Comparison of ENCODE assay signal across 8 mouse cellular contexts in the genomic region with DNA sequence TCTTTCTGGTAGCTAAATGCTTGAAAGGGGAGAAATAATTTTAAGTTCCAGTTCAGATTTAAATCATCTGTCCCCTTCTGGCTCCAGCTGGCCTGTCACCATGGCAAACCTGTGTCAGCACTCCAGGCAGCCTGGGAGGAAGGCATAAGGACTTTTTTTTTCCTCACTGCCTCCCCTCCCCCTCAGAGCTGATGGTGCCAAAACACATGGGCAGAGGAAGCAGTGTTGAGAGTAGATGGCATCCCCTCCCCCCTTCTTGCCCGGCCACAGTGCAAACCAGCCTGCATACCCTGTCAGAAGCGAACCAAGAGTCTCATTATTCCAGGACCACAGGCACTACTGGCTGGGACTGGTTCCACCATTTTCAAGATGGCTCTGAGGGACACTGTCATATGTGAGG.
DNase-seq lines count a peak whose midpoint lies in the region; ATAC-seq and TF ChIP-seq lines count a peak whose summit lies in the region.

No protein-coding gene starts in this region.

- peak; percentile 63 for DNase-seq in embryo, embryonic 10 days (ENCODE audit: low spot score)
- DNase-seq in embryo, embryonic 9.5 days (ENCODE audit: extremely low spot score) = no peak
- peak; percentile 59 for DNase-seq in embryo, embryonic 10.5 days (ENCODE audit: low spot score)
- no peak for DNase-seq in kidney, postnatal 0 days (ENCODE audit: low spot score)
- peak; percentile 47 for DNase-seq in mesoderm, embryonic 11.5 days (ENCODE audit: low read depth, low spot score)
- DNase-seq in urinary bladder, postnatal 25 days (ENCODE audit: low spot score) = no peak
- no peak for DNase-seq in ovary, adult 18-20 months (ENCODE audit: low spot score)

- no peaks in the 10 kb centered on the region for H3K27me3 ChIP-seq in kidney, postnatal 0 days (ENCODE audit: insufficient read depth, low read length)

- H3K4me1 ChIP-seq in kidney, postnatal 0 days (replicated peaks; ENCODE audit: insufficient read depth, low read length) = 0 out of 2 replicates have a peak, but pooled peaks cover 14% of the 10 kb centered on the region

- H3K9ac ChIP-seq in kidney, postnatal 0 days (ENCODE audit: low read depth, low read length) = no peak overlapping the region

- peak; percentile 62; the same call in 1 of the 2 replicates for ATAC-seq in kidney, postnatal 0 days (replicated peaks; ENCODE audit: low FRiP score, low read depth)
- ATAC-seq in activated CD4-positive, CD25-positive, alpha-beta regulatory T cell, adult 4 months = no peak

- 65% methylated on average over 2 of the region's 2 CpGs for WGBS in kidney, postnatal 0 days

- H3K9me3 ChIP-seq in kidney, postnatal 0 days (replicated peaks; ENCODE audit: low read length) = no peaks in the 10 kb centered on the region

- H3K27ac ChIP-seq in kidney, postnatal 0 days = no peak overlapping the region

- no peak overlapping the region for H3K4me3 ChIP-seq in kidney, postnatal 0 days (replicated peaks; ENCODE audit: low read depth, low read length)

- no peaks in the 10 kb centered on the region for H3K36me3 ChIP-seq in kidney, postnatal 0 days (ENCODE audit: insufficient read depth, low read length)

- no peak overlapping the region for H3K4me2 ChIP-seq in kidney, postnatal 0 days (ENCODE audit: low read length)

- no peak for TF ChIP-seq CTCF in kidney, postnatal 0 days (IDR thresholded peaks at IDR 0.05; ENCODE audit: low read depth)

Comparison
In these comparisons a context has a peak if more than half of its experiments do, and no peak if none do; other contexts are left out.
1. DNase-seq: peak in embryo, embryonic 10 days (single experiment), embryo, embryonic 10.5 days (single experiment) and mesoderm, embryonic 11.5 days (single experiment); none in embryo, embryonic 9.5 days (single experiment), kidney, postnatal 0 days (single experiment), urinary bladder, postnatal 25 days (single experiment) and ovary, adult 18-20 months (single experiment).